Mouse (Mus musculus): ENCODE data around the gene Lctl.
"Not testable (repeated sequence)": the region's sequence is repeated elsewhere in the genome, so short reads cannot be mapped to it uniquely, and the experiment has no call there.

Lctl gene

DNA sequence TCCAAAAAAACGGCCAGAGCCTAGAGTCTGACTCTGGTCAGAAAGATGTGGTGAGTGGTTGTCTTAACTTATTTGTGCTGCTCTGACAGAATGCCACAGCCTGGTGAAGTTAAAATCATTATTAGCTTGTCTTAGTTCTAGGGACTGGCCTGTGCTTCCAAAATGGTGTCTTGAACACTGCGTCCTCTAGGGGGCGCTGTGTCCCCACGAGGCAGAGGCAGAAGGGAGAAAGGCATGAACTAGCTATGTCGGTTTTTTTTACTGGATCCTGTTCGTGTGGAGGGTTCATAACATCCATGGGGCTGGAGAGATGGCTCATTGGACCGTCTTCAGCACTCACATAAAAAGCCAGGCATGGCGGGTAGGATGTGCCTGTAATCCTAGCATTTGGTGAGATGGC, 3.0 kb downstream of the Lctl start:
- DNase-seq (ENCODE audit: extremely low read depth, low read depth): peak; percentile 71

DNA sequence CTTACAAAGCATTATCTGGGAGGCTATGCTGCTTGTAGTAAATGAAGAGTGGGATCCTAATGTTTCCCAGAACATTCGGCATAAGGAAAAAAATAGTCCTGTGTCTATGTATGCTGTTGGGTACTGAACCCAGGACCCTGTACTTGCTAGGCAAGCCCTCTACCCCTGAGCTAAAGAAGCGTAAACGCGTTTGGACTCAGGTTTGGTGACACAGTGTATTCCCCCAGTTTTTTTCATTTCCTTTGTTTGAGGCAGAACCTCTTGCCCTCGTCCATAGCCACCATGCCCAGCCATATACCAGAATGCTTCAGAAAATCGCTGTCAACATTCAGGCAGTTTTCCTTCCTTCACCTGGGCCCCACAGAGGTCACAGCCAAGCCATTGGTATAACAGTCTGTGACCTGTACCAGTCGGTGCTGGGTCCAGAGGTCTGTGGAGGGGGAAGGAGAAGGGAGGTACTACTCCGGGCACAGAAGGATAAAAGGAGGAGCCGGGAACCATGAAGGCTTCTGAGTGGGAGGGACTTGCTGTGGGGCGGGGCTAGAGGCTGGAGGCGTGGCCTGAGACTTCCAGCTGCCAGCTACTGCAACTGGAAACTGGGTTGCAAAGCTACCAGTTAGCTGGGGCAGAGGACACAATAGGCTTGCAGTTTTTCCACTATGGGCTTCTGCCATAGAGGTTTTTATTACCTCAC, 3.8 kb downstream of the Lctl start:
- DNase-seq (ENCODE audit: extremely low read depth, low read depth): peak; percentile 64

DNA sequence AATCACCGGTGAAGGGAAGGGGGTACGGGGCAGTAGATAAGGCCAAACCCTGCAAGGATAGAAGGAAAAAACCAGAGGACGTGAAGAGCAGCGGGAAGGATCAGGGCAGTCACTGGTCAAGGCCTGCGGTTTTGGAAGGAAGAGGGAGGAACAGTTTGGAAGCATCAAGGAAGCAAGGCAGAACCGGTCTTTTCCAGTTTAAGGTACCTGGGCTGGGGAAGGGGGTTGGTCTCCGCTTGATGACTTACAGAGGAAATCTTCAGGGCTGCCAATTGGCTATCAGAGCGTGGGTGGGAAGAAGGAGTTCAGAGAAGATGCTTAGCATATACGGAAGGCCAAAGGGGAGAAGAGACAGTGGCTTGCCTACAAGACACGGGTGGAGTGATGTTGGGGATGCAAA, 5.7 kb downstream of the Lctl start:
- no peak for DNase-seq (ENCODE audit: extremely low read depth, low read depth)

DNA sequence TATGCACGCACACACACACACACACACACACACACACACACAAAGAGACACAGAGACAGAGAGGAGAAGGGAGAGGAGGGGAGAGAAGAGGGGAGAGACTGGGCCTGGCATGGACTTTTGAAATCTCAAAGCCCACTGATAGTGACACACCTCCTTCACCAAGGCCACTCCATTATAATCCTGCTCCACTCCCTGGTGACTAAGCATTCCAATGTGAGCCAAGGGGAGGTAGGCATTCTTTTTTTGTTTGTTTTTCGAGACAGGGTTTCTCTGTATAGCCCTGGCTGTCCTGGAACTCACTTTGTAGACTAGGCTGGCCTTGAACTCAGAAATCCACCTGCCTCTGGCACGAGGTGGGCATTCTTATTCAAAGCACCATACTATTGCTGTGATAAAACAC, 7.9 kb downstream of the Lctl start:
- DNase-seq (ENCODE audit: extremely low read depth, low read depth): not testable (repeated sequence)

DNA sequence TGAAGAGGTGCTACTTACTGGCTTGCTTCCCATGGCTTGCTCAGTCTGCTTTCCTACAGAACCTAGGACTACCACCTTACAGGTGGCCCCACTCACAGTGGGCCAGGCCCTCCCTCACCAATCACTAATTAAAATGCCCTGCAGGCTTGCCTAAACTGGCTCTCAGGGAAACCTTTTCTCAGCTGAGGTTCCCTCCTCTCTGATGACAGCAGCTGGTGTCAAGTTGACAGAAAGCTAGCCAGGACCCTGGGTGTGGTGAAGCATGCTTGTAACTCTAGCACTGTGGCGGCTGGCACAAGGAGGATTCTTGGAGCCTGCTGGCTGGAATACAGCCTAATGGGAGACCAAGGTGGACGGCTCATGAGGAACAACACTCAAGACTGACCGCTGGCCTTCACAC, 8.4 kb downstream of the Lctl start:
- DNase-seq (ENCODE audit: extremely low read depth, low read depth): no peak

DNA sequence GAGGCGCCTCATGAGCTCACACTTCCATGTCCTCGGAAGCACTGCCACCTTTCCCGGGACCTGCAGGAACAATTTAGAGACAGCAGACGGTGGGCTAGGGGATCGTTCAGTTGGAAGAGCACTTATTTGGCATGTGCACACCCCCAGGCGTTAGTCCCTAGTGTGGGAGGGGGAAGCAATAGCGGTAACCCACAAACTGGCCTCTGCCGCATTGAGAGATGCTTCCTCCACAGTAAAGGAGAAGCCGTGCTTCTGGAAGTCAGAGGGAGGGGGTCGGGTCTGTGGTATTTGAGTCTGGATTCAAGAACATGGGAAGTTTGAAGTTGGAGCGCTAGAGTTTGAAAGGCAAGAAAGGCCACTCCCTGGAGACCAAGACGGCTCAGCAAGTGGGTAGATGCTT, 9.2 kb downstream of the Lctl start:
- no peak for DNase-seq (ENCODE audit: extremely low read depth, low read depth)

DNA sequence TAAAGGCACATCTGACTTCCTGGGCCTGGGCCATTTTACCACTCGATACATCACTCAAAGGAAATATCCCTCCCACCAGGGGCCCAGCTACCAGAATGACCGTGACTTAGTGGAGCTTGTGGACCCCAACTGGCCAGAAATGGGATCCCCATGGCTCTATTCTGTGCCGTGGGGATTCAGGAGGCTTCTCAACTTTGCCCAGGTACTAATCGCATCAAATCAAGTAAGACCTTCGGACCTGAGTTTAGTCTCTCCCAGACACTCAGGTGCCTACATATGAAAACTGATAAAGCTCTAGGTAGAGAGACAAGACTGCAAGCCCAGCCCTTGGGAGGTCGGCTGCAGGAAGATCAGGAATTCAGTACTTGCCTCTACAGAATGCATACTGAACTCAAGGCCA, 14.7 kb downstream of the Lctl start:
- DNase-seq (ENCODE audit: extremely low read depth, low read depth): no peak

DNA sequence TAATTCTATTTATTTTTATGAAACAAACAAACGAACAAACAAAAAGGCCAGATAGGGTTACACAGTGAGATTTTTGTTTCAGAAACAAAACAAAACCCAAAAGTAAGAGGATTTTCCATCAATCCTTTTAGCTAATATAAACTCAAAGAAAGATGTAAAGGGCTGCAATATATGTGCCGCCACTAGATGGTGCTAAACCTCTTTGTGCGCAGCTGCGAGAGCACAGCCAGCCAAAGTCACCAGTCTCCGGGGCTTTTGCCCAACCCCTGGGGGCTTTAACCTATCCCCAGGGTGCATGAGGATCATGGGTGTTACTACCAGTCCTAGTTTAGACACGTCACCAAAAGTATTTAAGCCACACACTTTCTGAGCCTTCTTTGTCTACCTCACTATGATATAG, 21.9 kb downstream of the Lctl start:
- DNase-seq (ENCODE audit: extremely low read depth, low read depth): peak; percentile 19

DNA sequence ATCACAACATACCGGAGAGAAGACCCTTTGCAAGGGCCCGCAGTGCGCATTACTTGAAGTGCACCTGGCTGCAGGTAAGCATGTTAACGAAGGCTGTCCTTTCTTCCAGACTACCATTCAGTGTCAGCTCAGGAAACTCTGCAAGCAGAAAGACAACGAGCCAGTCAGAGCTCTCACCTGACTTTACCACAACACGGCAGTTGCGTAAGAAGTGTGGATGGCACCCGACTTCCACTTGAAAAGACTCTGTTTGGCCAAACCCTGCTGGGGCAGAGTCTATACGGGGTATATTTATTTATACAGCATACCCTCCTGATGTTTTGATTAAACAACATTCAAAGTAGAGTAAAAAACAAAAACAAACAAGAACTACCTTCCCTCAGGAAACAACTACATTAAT, 22.9 kb downstream of the Lctl start:
- no peak for DNase-seq (ENCODE audit: extremely low read depth, low read depth)

DNA sequence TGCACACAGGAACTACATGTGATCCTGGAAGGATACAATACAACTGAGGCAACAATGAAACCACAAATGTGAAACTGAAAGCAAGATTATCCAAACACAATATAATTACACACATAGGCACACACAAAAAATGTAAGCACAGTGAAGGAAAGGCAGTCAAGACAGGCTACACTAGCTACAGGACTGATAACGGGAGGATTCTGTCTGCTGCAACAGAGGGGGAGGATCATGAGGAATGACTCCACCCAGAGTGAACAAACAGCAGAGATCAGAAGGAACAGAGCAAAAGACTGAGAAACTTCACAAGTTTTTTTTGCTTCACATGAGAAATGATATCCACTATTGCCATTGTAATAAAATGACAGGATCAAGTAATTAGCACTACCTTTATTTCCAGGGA, 39.7 kb downstream of the Lctl start:
- DNase-seq (ENCODE audit: extremely low read depth, low read depth): no peak

DNA sequence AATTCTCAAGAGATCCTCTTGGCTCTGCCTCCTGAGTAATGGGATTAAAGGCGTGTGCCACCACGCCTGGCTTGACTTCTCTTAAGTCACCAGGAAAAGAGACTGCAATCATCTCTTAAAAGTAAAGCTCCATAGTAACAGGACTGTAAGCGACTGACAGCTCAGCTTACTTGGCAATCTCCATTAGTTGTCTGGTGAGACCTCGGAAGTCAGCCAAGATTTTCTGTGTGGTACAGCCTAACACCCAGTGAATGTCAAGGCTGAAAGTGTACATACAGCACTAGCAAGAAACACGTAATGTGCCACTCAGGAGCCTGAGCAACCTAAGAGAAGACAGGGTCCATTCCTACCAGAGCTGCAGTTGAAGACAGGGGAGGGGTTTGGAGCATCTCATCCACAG, 43.5 kb downstream of the Lctl start:
- no peak for DNase-seq (ENCODE audit: extremely low read depth, low read depth)

DNA sequence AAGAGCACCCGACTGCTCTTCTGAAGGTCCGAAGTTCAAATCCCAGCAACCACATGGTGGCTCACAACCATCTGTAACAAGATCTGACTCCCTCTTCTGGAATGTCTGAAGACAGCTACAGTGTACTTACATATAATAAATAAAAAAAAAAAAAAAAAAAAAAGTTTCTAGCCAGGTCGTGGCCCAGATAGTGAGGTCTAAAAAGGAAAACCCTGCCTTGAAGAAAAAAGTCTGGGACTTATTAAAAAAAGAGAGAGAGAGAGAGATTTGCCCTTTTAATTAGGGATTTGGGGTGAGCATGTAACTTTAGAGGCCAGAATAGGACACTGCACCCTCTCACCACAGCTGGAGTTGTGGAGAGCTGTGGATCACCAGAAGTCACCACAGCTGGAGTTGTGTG, 53.0 kb downstream of the Lctl start:
- DNase-seq (ENCODE audit: extremely low read depth, low read depth): not testable (repeated sequence)

DNA sequence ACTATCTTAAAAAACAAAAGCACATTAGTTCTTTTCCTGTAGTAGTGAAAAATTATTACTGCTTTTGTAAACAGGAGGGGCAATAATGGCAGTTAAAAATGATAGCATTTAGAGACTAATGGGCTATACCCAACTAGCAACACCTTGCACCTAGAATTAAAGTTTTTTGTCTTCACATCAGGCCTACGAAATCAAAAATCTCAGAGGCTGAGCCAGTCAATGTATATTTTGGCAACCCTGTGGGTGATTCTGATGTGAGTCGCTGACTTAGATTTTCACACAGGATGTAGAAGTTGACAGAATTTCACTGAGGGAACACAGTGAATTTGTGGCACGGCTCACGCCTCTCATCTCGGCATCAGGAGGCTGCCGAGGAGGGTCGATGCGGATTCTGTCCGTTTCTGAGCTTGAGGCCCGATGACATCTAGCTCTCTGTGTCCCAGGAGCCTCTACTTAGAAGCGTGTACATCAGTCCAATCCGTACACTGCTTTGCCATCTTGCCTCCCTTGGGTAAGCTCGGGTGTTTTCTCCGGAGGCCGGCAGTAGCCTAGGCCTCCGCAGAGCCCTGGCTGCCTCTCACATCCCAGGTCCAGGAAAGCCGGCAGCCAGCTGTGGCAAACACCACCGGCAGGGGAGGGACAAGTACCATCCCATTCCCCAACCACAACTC, 55.3 kb downstream of the Lctl start:
- DNase-seq (ENCODE audit: extremely low read depth, low read depth): no peak

DNA sequence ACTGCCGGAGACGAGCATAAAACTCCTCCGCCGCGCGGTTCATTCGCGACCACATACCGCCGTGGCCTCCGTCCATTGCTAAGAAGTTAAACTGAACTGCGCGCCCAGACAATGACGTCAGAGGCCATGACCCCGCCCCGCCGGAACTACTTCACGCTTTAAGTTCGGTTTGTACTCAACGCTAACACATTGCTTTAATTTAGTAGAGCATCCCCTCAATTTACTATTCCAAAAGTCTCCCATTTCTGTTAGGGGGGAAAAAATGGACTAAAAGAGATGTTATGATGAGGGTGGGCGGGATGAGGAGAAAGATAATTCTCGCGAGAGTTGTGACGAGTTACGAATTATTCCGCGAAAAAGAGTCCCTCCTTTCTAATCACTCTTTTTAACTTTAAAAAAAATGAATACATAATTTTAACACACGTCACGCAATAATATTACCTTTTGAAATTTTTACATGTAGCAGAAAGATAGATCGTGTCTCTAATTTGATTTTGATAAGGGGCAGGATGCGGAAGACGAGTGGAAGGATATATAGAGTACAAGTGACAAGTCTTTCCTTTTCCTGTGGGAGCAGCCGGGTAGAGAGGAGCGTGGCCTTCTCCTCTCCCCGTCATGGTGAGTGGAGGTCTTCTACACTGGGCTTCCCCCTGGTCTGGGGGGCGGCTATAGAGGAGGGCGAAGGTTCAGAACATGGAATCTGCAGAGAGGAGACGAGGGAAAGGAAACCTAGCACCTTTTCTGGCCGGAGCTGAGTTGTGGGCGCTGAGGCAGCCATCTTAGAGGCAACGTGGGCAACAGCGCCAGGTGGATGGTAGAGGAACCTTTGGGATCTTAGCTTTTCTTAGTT, 56.1 kb downstream of the Lctl start, which contains the start of the genes Zwilch and Rpl4:
Gene Zwilch (minus strand): TSS at position 289 of the 850 bp plus-strand sequence.
Gene Rpl4 (plus strand): TSS at position 560 of the 850 bp plus-strand sequence.
- DNase-seq (ENCODE audit: extremely low read depth, low read depth): peak; percentile 74

DNA sequence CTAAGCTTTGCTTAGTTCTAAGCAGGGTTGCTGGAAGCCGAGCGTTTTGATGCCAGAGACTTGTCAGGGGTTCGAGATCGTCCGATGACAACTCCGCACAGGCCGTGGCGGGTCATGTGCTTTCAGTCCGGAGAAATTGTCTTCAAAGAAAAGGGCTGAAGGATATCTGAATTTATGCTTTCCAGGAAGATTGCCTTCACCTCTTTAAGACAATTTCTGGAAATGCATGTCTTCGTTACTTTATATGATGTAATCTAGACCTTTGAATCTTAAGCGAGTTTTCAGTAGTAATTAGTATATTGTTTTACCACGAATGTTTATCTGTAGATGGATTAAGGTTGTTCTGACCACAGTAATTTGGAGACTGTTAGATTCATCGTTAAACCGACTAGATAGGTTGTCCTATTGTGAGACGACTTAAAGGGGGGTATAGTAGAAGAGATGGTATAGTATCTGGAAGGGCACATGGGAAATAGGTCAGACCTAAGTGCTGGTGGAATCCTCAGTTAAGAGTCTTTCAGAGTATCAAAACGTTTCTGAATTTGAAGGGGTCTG, 56.8 kb downstream of the Lctl start:
- DNase-seq (ENCODE audit: extremely low read depth, low read depth): no peak

DNA sequence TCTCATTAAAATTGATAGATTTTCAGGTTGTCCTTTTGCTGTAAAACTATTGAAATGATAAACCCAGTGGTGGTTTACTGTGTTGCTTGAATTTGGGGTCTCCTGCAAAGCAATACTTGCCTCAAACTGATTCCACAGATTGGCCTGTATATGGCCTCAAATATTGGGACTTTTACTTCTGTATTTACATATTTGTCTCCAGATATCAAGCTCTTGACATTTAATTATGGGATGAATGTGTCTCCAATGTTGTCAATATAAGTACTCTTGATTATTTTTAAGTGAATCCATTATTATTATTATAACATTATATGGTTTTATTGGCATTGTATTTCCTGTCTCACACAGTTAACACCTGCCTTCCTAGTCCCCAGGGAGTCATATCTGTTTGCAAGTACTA, 57.4 kb downstream of the Lctl start:
- DNase-seq (ENCODE audit: extremely low read depth, low read depth): no peak

DNA sequence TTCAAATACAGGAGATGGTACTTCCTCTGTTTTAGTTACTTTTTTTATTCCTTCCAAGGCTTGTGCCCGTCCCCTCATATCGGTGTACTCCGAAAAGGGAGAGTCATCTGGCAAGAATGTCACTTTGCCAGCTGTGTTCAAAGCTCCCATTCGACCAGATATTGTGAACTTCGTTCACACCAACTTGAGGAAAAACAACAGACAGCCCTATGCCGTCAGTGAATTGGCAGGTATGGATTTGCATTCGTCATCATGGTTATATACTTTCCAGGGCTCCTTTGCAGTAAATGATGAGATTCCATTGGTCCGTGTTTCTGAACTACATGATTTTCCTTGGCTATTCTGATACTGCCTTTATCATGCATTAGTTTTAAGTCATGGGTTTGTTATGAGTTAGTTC, 57.8 kb downstream of the Lctl start:
- no peak for DNase-seq (ENCODE audit: extremely low read depth, low read depth)

DNA sequence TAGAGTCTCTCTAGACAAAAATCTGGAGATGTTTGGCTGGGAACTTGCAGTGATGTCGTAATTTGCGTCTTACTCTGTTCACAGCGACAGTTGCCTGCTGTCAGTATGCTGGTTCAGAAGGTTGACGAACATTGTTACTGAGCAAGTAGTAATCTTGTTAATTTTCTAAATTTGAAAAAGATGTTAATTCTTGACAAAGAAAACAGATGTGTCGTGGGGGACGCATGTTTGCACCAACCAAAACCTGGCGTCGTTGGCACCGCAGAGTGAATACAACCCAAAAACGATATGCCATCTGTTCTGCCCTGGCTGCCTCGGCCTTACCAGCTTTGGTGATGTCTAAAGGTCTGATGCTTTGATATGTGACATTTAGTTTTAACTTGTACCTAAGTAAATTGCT, 58.4 kb downstream of the Lctl start:
- DNase-seq (ENCODE audit: extremely low read depth, low read depth): no peak

DNA sequence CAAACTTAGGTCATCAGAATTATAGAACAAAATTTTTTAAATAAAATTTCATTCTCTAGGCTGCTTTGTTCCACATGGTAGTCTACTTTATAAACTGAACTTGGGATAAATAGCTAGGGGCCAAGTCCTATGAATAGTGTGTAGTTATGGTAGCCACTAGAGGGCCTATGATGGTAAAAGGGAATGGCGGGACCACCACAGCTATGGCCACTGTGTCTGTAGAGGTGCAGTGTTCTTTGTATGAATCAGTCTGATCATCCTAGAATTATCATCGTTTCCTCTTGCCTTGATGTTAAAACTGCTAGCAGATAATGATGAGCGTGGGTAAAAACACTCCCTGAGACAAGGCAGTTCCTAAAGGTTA, 61.6 kb downstream of the Lctl start:
- DNase-seq (ENCODE audit: extremely low read depth, low read depth): no peak

DNA sequence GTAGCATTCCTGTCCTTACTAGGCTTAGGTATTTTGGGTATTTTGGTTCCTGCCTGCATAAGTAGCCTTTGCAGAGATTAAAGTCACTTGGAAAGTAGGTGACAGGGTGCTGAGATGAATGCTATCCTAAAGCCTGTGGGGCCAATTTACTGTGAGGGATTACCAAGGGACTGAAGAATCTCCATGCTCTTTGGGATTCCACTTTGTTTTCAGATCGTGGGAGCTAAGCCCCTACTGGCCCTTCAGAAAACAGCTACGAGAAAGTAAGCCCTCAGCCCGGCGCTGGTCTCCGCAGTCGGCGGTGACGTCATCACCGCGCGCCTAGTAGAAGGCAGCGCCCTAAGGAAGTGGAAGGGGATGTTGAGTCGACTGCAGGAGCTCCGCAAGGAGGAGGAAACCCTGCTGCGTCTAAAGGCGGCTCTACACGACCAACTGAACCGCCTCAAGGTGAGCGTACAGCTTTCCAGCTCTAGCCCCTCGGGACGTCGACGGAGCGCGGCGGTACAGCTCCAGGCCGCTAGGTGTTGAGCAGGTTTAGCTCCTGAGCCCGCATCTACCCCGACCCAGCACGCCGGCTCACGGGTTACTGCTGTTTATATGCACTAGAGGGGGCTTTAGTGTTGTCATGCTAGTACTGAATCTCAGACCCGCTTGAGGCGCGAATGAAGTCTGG, 62.2 kb downstream of the Lctl start, which contains the start of gene Snapc5:
Gene Snapc5 (plus strand): TSS at position 301 of the 673 bp plus-strand sequence.
- DNase-seq (ENCODE audit: extremely low read depth, low read depth): peak; percentile 73

DNA sequence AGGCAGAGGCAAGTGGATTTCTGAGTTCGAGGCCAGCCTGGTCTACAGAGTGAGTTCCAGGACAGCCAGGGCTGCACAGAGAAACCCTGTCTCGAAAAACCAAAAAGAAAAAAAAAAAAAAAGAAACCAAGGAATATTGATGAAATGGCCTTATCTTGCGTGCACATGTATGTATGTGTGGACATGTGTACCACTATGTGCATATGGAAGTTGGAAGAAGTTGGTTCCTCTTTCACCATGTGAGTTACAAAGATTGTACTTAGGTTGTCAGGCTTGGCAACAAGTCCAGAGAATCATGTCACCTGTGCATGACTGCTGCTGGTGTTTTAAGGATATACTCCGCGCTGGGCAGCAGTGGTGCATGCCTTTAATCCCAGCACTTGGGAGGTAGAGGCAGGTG, 66.3 kb downstream of the Lctl start:
- not testable (repeated sequence) for DNase-seq (ENCODE audit: extremely low read depth, low read depth)

Measured in MEL-GATA-1-ER (cell line).